ENCODE assay signal across 14 mouse cellular contexts in the genomic region with DNA sequence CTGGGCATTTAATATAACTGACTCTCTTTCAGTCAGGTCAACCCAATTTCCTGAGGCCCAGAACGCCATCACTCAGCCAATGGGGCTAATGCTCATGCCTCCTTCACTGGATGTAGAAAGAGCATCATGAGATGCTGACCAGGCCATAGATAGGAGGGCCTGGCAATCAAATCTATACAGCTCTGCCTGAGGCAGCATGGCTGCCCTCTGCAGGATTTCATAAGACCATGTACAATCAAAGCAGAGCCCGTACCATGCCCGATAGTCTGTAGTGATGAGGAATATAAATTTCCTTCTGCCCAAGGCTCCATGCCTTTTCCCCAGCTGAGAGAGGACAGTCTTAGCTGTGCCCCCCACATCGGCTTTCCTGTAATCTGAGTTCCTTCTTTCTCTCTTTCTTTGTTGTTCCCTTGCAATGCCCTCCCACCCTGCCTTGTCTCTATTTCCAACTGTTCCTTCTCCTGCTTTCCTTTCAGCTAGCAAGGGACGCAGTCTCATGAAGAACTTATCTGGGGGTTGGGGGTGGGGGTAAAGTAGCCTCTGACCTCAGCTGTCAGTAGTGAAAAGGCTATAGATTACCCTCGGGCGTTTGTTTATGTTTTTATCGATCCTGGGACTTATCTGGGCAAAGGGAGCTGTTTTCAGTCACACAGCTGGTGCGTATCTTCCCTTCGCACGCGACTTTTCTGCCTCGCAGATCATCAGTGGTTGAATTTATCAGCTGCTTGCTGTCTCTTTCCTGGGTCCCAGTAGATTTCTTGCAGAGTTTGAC. TPM values are rescaled to one million over a fixed set of nuclear protein-coding genes. Genes with fewer than 3 reads are reported as not detected.
DNase-seq lines count a peak whose midpoint lies in the region; ATAC-seq and TF ChIP-seq lines count a peak whose summit lies in the region.
"Had no signal": no experiment of that assay in that cellular context is flagged by ENCODE, and none has a peak within 500 bp of the region (broad histone marks: within the 10 kb centered on the region; RNA-seq: fewer than 3 reads in every experiment).

No protein-coding gene starts in this region.

- TF ChIP-seq CTCF in intestine, postnatal 0 days (IDR thresholded peaks at IDR 0.05; ENCODE audit: low read depth): peak; percentile 37; the same call in 1 of the 2 replicates

- H3K9me3 ChIP-seq in hindbrain, embryonic 12.5 days (replicated peaks): no peaks in the 10 kb centered on the region
- no peaks in the 10 kb centered on the region for H3K9me3 ChIP-seq in hindbrain, embryonic 16.5 days (ENCODE audit: control insufficient read depth, low read length)
- no peaks in the 10 kb centered on the region for H3K9me3 ChIP-seq in intestine, postnatal 0 days (ENCODE audit: control insufficient read depth)
- H3K9me3 ChIP-seq: heart, embryonic 15.5 days; neural tube, embryonic 12.5 days had no signal

- no peak for ATAC-seq in hindbrain, embryonic 12.5 days (ENCODE audit: low FRiP score)
- ATAC-seq in hindbrain, embryonic 16.5 days: no peak
- no peak for ATAC-seq in intestine, postnatal 0 days

- H3K4me1 ChIP-seq in hindbrain, embryonic 12.5 days: peaks cover 7% of the 10 kb centered on the region; the same call in 1 of the 2 replicates
- H3K4me1 ChIP-seq in hindbrain, embryonic 16.5 days (ENCODE audit: control insufficient read depth, insufficient read depth, low read depth, low read length): no peaks in the 10 kb centered on the region
- no peaks in the 10 kb centered on the region for H3K4me1 ChIP-seq in intestine, postnatal 0 days (replicated peaks; ENCODE audit: control insufficient read depth, insufficient read depth, low read length)
- H3K4me1 ChIP-seq: neural tube, embryonic 12.5 days had no signal

- H3K4me2 ChIP-seq in hindbrain, embryonic 12.5 days (replicated peaks): no peak overlapping the region
- H3K4me2 ChIP-seq in hindbrain, embryonic 16.5 days (ENCODE audit: low read length): no peak overlapping the region
- H3K4me2 ChIP-seq in intestine, postnatal 0 days (replicated peaks; ENCODE audit: low read depth): no peak overlapping the region
- H3K4me2 ChIP-seq: heart, embryonic 15.5 days; neural tube, embryonic 12.5 days had no signal

- no peaks in the 10 kb centered on the region for H3K27me3 ChIP-seq in hindbrain, embryonic 12.5 days
- H3K27me3 ChIP-seq in hindbrain, embryonic 16.5 days (replicated peaks; ENCODE audit: control insufficient read depth, insufficient read depth, low read length): no peaks in the 10 kb centered on the region
- no peaks in the 10 kb centered on the region for H3K27me3 ChIP-seq in intestine, postnatal 0 days (replicated peaks; ENCODE audit: control insufficient read depth, insufficient read depth, low read length)
- H3K27me3 ChIP-seq: heart, embryonic 15.5 days; neural tube, embryonic 12.5 days had no signal

- H3K36me3 ChIP-seq in hindbrain, embryonic 12.5 days: no peaks in the 10 kb centered on the region
- H3K36me3 ChIP-seq in hindbrain, embryonic 16.5 days (ENCODE audit: control insufficient read depth, insufficient read depth, low read length): no peaks in the 10 kb centered on the region
- no peaks in the 10 kb centered on the region for H3K36me3 ChIP-seq in intestine, postnatal 0 days (ENCODE audit: control insufficient read depth, insufficient read depth)
- H3K36me3 ChIP-seq: heart, embryonic 15.5 days; neural tube, embryonic 12.5 days had no signal

- H3K9ac ChIP-seq in hindbrain, embryonic 12.5 days: no peak overlapping the region; the same call in 1 of the 2 replicates
- no peak overlapping the region for H3K9ac ChIP-seq in hindbrain, embryonic 16.5 days (ENCODE audit: low read depth, low read length)
- H3K9ac ChIP-seq in intestine, postnatal 0 days (ENCODE audit: low read depth, low read length): no peak overlapping the region
- H3K9ac ChIP-seq: heart, embryonic 15.5 days; neural tube, embryonic 12.5 days had no signal

- DNase-seq in 416B (ENCODE audit: low read depth) (peak; percentile 69), MN1 (ENCODE audit: low spot score) (peak; percentile 61)
- no peak for DNase-seq in thymus, postnatal 14 days
- no peak for DNase-seq in layer of hippocampus, postnatal 10 days (ENCODE audit: low spot score in 2 of 2)
- no peak for DNase-seq in gastrocnemius, postnatal 25 days
- DNase-seq: cerebellum, postnatal 36 days; layer of hippocampus, postnatal 36 days; lung, adult 2 months; thymus, adult 18-20 months had no signal

- WGBS in hindbrain, embryonic 12.5 days: 53% methylated on average over 13 of the region's 13 CpGs
- WGBS in hindbrain, embryonic 16.5 days: 61% methylated on average over 13 of the region's 13 CpGs
- WGBS in intestine, postnatal 0 days: 37% methylated on average over 13 of the region's 13 CpGs

- H3K4me3 ChIP-seq in hindbrain, embryonic 12.5 days: no peak overlapping the region
- H3K4me3 ChIP-seq in hindbrain, embryonic 16.5 days (ENCODE audit: low read length): no peak overlapping the region
- H3K4me3 ChIP-seq in intestine, postnatal 0 days (ENCODE audit: low read depth, low read length): no peak overlapping the region
- H3K4me3 ChIP-seq: heart, embryonic 15.5 days; neural tube, embryonic 12.5 days had no signal

- H3K27ac ChIP-seq in hindbrain, embryonic 12.5 days: 0 out of 2 replicates have a peak overlapping the region, but pooled peaks have one; percentile 23
- no peak overlapping the region for H3K27ac ChIP-seq in hindbrain, embryonic 16.5 days (ENCODE audit: low read depth, low read length)
- H3K27ac ChIP-seq in intestine, postnatal 0 days (ENCODE audit: low read depth, low read length): no peak overlapping the region
- H3K27ac ChIP-seq: heart, embryonic 15.5 days; neural tube, embryonic 12.5 days had no signal

RNA-seq across cellular contexts. Expression of a gene that starts 5.3 kb away (rescaled TPM):
- polyA plus RNA-seq in hindbrain, embryonic 12.5 days (2016; fragmentation: Nextera tagmentation; extraction: Ambion mirVana): 53.6 and 55.2 TPM in 2 replicates
- 56.4 and 62.4 TPM in 2 replicates for polyA plus RNA-seq in hindbrain, embryonic 16.5 days (2015; fragmentation: Nextera tagmentation; extraction: Ambion mirVana)
- 13.3 and 14.7 TPM in 2 replicates for polyA plus RNA-seq in intestine, postnatal 0 days (2015; fragmentation: Nextera tagmentation; extraction: Ambion mirVana)
- 100 to 1,000 TPM in 1 of 2 experiments, 10 to 100 TPM in 1; 86.9 to 124 TPM for total RNA-seq in layer of hippocampus, postnatal 10 days (2021)
- total RNA-seq in gastrocnemius, postnatal 25 days (2021): 10 to 100 TPM; 10.3 to 12.0 TPM

RNA-seq across cellular contexts. Expression of a gene that starts 11.2 kb away (rescaled TPM):
- polyA plus RNA-seq in hindbrain, embryonic 12.5 days (2016; fragmentation: Nextera tagmentation; extraction: Ambion mirVana): 9.7 and 11.6 TPM in 2 replicates
- 1.5 and 2.3 TPM in 2 replicates for polyA plus RNA-seq in hindbrain, embryonic 16.5 days (2015; fragmentation: Nextera tagmentation; extraction: Ambion mirVana)
- 9.0 and 9.6 TPM in 2 replicates for polyA plus RNA-seq in intestine, postnatal 0 days (2015; fragmentation: Nextera tagmentation; extraction: Ambion mirVana)
- total RNA-seq in layer of hippocampus, postnatal 10 days (2021): 10 to 100 TPM in 1 of 2 experiments, 1 to 10 TPM in 1; 9.9 to 12.9 TPM
- 10 to 100 TPM in 1 of 2 experiments, 1 to 10 TPM in 1; 6.8 to 11.8 TPM for total RNA-seq in gastrocnemius, postnatal 25 days (2021)

RNA-seq across cellular contexts. Expression of a gene that starts 29.6 kb away (rescaled TPM):
- polyA plus RNA-seq in hindbrain, embryonic 12.5 days (2016; fragmentation: Nextera tagmentation; extraction: Ambion mirVana): 11.8 and 13.5 TPM in 2 replicates
- 12.2 and 12.6 TPM in 2 replicates for polyA plus RNA-seq in hindbrain, embryonic 16.5 days (2015; fragmentation: Nextera tagmentation; extraction: Ambion mirVana)
- 39.8 and 40.5 TPM in 2 replicates for polyA plus RNA-seq in intestine, postnatal 0 days (2015; fragmentation: Nextera tagmentation; extraction: Ambion mirVana)
- total RNA-seq in layer of hippocampus, postnatal 10 days (2021): 10 to 100 TPM; 15.8 to 18.0 TPM
- total RNA-seq in gastrocnemius, postnatal 25 days (2021): 1 to 10 TPM; 8.4 to 9.3 TPM

RNA-seq across cellular contexts. Expression of a gene that starts 43.6 kb away (rescaled TPM):
- 1.5 and 1.9 TPM in 2 replicates for polyA plus RNA-seq in hindbrain, embryonic 12.5 days (2016; fragmentation: Nextera tagmentation; extraction: Ambion mirVana)
- polyA plus RNA-seq in hindbrain, embryonic 16.5 days (2015; fragmentation: Nextera tagmentation; extraction: Ambion mirVana): 2.7 and 3.5 TPM in 2 replicates
- polyA plus RNA-seq in intestine, postnatal 0 days (2015; fragmentation: Nextera tagmentation; extraction: Ambion mirVana): 0.27 and 0.58 TPM in 2 replicates
- under 1 TPM in 1 of 2 experiments, not detected in 1; 0.18 TPM for total RNA-seq in layer of hippocampus, postnatal 10 days (2021)
- total RNA-seq in gastrocnemius, postnatal 25 days (2021): 1 to 10 TPM; 4.0 to 5.7 TPM

Comparison
In these comparisons a context has a peak if more than half of its experiments do, and no peak if none do; other contexts are left out.
1. DNase-seq: peak in 416B (single experiment) and MN1 (single experiment); none in thymus, postnatal 14 days (single experiment), layer of hippocampus, postnatal 10 days (0 of 2) and gastrocnemius, postnatal 25 days (single experiment).